Mouse (Mus musculus) 416B (cell line): ENCODE data around the gene Ubl5.
"Not testable (repeated sequence)": the region's sequence is repeated elsewhere in the genome, so short reads cannot be mapped to it uniquely, and the experiment has no call there.

Experiments used
- DNase-seq: peaks from one replicate; pipeline ENCODE4 v3.0.0; 2011; ENCODE audit warnings: low read depth

Ubl5 gene

GRCm38 (mm10) chr9:20642101-20642895, at the start of gene Ubl5:
Ubl5 (plus strand) TSS chr9:20642878.
- DNase-seq, result peak; percentile 99

- DNase-seq, result no peak
These were observed 41.4 kb upstream of the Ubl5 start for GRCm38 (mm10) chr9:20601270-20601669.

- DNase-seq, result peak; percentile 7
These were observed 36.4 kb upstream of the Ubl5 start for GRCm38 (mm10) chr9:20606269-20606668.

GRCm38 (mm10) chr9:20607100-20607974, 35.3 kb upstream of the Ubl5 start:
- DNase-seq, result peak; percentile 97

GRCm38 (mm10) chr9:20609831-20610464, 32.7 kb upstream of the Ubl5 start:
- peak; percentile 8 for DNase-seq

- DNase-seq, result no peak
These were observed 30.7 kb upstream of the Ubl5 start for GRCm38 (mm10) chr9:20611976-20612375.

- no peak for DNase-seq
These were observed 26.0 kb upstream of the Ubl5 start for GRCm38 (mm10) chr9:20616685-20617084.

GRCm38 (mm10) chr9:20631332-20631731, 11.3 kb upstream of the Ubl5 start:
- no peak for DNase-seq

- not testable (repeated sequence) for DNase-seq
These were observed 7.0 kb upstream of the Ubl5 start for GRCm38 (mm10) chr9:20635676-20636075.

- DNase-seq, result no peak
These were observed 6.4 kb upstream of the Ubl5 start for GRCm38 (mm10) chr9:20636256-20636655.

- DNase-seq, result no peak
These were observed 5.9 kb upstream of the Ubl5 start for GRCm38 (mm10) chr9:20636790-20637189.

GRCm38 (mm10) chr9:20638552-20638951, 4.1 kb upstream of the Ubl5 start:
- no peak for DNase-seq

GRCm38 (mm10) chr9:20639486-20639885, 3.2 kb upstream of the Ubl5 start:
- DNase-seq, result no peak

- DNase-seq, result peak; percentile 36
These were observed 1.2 kb upstream of the Ubl5 start for GRCm38 (mm10) chr9:20641501-20641900.

- peak; percentile 95 for DNase-seq
These were observed 303 bp downstream of the Ubl5 start for GRCm38 (mm10) chr9:20642896-20643466.

GRCm38 (mm10) chr9:20643781-20644180, 1.1 kb downstream of the Ubl5 start:
- peak; percentile 28 for DNase-seq

GRCm38 (mm10) chr9:20644360-20645081, 1.8 kb downstream of the Ubl5 start, which contains the start of gene Fbxl12:
Fbxl12 (minus strand) TSS chr9:20644767.
- peak; percentile 89 for DNase-seq

- DNase-seq, result peak; percentile 72
These were observed 2.4 kb downstream of the Ubl5 start for GRCm38 (mm10) chr9:20645121-20645520.

- peak; percentile 100 for DNase-seq
These were observed 9.1 kb downstream of the Ubl5 start, which contains the start of gene Pin1 for GRCm38 (mm10) chr9:20651602-20652259. Pin1 (plus strand) TSS chr9:20652095.

GRCm38 (mm10) chr9:20652260-20652658, 9.6 kb downstream of the Ubl5 start:
- DNase-seq, result peak; percentile 23

- peak; percentile 26 for DNase-seq
These were observed 11.2 kb downstream of the Ubl5 start for GRCm38 (mm10) chr9:20653859-20654258.
